Mouse (Mus musculus) heart, embryonic 15.5 days (tissue): ENCODE results near the gene Ggt6. TPM values are rescaled to one million over a fixed set of nuclear protein-coding genes. Genes with fewer than 3 reads are reported as not detected.

Source experiments
- ATAC-seq: fragments of 200-750 bp; cut with Nextera tagmentation; replicated peaks from 2 replicates; pipeline ENCODE4 v1.8.0; 2017; ENCODE audit warnings: low read depth, moderate TSS enrichment; ENCODE audit not compliant: insufficient number of reproducible peaks, insufficient read depth, low FRiP score
- H3K27ac ChIP-seq: fragments of 300-500 bp; sonication (generic); 2 replicates; pipeline ENCODE4 v1.5.1; 2015; ENCODE audit warnings: mild to moderate bottlenecking, inconsistent platforms
- H3K27me3 ChIP-seq: fragments of 300-500 bp; sonication (generic); 2 replicates; pipeline ENCODE4 v1.6.1; 2015; ENCODE audit warnings: inconsistent platforms
- H3K36me3 ChIP-seq: fragments of 300-500 bp; sonication (generic); 2 replicates; pipeline ENCODE4 v1.6.1; 2015; ENCODE audit warnings: mild to moderate bottlenecking, inconsistent platforms
- H3K4me1 ChIP-seq: fragments of 300-500 bp; sonication (generic); replicated peaks from 2 replicates; pipeline ENCODE4 v1.6.1; 2015; ENCODE audit warnings: inconsistent platforms
- H3K4me2 ChIP-seq: fragments of 300-500 bp; sonication (generic); 2 replicates; pipeline ENCODE4 v1.6.1; 2015; ENCODE audit warnings: inconsistent platforms, mild to moderate bottlenecking, moderate library complexity
- H3K4me3 ChIP-seq: fragments of 300-500 bp; sonication (generic); 2 replicates; pipeline ENCODE4 v1.5.1; 2015; ENCODE audit warnings: mild to moderate bottlenecking, inconsistent platforms
- H3K9ac ChIP-seq: fragments of 300-500 bp; sonication (generic); 2 replicates; pipeline ENCODE4 v1.6.1; 2015; ENCODE audit warnings: mild to moderate bottlenecking, inconsistent platforms
- H3K9me3 ChIP-seq: fragments of 300-500 bp; sonication (generic); replicated peaks from 2 replicates; pipeline ENCODE4 v1.6.1; 2016; ENCODE audit warnings: inconsistent platforms
- WGBS: fragments of 180-500 bp; shearing (Covaris S2); methylation state at CpG from one replicate; pipeline ENCODE4 v1.1.7; 2015; ENCODE audit warnings: mixed read lengths; 5-methylcytosine and 5-hydroxymethylcytosine counted together
- polyA plus RNA-seq: library from polyadenylated mRNA; unstranded; fragments of >200 nt; fragmentation: Nextera tagmentation; extraction: Ambion mirVana; gene quantifications from 2 replicates; pipeline ENCODE4 v1.2.1, GENCODE M21; 2015

Ggt6 gene
- polyA plus RNA-seq, 1 experiment from 2014 or later: not detected

- Histone ChIP-seq H3K4me2 (no peak overlapping the region), H3K36me3 (no peaks in the 10 kb centered on the region), H3K9ac (0 out of 2 replicates have a peak overlapping the region, but pooled peaks have one; percentile 24), H3K4me3 (no peak overlapping the region), H3K27me3 (no peaks in the 10 kb centered on the region), H3K9me3 (no peaks in the 10 kb centered on the region), H3K27ac (peak overlapping the region; percentile 53), H3K4me1 (peaks cover 21% of the 10 kb centered on the region)
- 41% methylated on average over 5 of the region's 5 CpGs for WGBS
- no peak for ATAC-seq
Observed at GRCm38 (mm10) chr11:72477182-72477581, 41.9 kb downstream of the Ggt6 start.

DNA sequence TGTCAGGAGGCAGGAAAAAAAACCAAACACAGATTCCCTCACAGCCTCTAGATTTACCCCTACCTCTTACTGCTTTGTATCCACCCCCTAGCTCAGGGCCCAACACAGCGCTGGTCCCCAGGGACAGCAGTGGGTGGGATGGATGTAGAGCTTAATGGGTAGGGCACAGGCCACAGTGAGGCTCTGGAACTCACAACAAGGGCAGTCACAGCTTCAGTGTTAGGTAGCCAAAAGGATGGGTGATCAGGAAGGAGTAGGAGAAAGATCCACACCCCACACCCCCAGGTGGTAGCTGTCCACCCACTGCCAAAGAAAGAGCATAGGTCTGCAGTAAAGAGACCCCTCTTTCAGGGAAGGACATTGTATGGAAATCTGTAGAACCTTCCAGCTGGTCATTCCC is 42.3 kb downstream of the Ggt6 start:
- no peaks in the 10 kb centered on the region for H3K27me3 ChIP-seq
- peaks cover 22% of the 10 kb centered on the region for H3K4me1 ChIP-seq
- H3K36me3 ChIP-seq: no peaks in the 10 kb centered on the region
- H3K27ac ChIP-seq: peak overlapping the region; percentile 53
- whole genome bisulfite sequencing: 87% methylated on average over 1 of the region's 1 CpGs
- no peaks in the 10 kb centered on the region for H3K9me3 ChIP-seq
- no peak overlapping the region for H3K4me3 ChIP-seq
- 0 out of 2 replicates have a peak overlapping the region, but pooled peaks have one; percentile 24 for H3K9ac ChIP-seq
- no peak for ATAC-seq
- no peak overlapping the region for H3K4me2 ChIP-seq

- no peak for ATAC-seq
- Histone ChIP-seq H3K9me3 (no peaks in the 10 kb centered on the region), H3K9ac (no peak overlapping the region), H3K36me3 (no peaks in the 10 kb centered on the region), H3K27ac (peak overlapping the region; percentile 53), H3K27me3 (no peaks in the 10 kb centered on the region), H3K4me2 (no peak overlapping the region), H3K4me3 (no peak overlapping the region), H3K4me1 (peaks cover 25% of the 10 kb centered on the region)
- 30% methylated on average over 6 of the region's 6 CpGs for WGBS
Observed at GRCm38 (mm10) chr11:72478228-72478627, 42.9 kb downstream of the Ggt6 start.

DNA sequence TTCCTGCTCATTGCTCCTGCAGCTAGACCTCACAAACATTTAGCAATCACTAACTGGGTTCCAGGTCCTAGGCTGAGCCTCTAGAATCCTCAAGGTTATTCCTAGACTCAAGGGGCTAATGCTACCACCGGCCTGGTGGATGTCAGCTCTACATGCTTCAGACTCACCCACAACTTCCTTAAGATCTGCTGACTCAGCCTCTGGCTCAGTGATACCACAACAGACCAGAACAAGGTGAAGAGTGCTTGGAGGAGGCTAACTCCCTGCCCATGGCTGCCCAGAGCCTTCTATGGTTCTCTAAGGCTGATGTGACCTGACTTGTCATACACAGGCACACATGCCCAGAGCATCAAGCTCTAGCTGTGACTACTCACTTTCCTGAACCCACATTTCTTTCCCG is 44.2 kb downstream of the Ggt6 start:
- 66% methylated on average over 2 of the region's 2 CpGs for WGBS
- Histone ChIP-seq H3K4me3 (no peak overlapping the region), H3K36me3 (no peaks in the 10 kb centered on the region), H3K9ac (no peak overlapping the region), H3K9me3 (no peaks in the 10 kb centered on the region), H3K4me2 (no peak overlapping the region), H3K27me3 (no peaks in the 10 kb centered on the region), H3K27ac (no peak overlapping the region), H3K4me1 (peaks cover 26% of the 10 kb centered on the region)
- no peak for ATAC-seq

DNA sequence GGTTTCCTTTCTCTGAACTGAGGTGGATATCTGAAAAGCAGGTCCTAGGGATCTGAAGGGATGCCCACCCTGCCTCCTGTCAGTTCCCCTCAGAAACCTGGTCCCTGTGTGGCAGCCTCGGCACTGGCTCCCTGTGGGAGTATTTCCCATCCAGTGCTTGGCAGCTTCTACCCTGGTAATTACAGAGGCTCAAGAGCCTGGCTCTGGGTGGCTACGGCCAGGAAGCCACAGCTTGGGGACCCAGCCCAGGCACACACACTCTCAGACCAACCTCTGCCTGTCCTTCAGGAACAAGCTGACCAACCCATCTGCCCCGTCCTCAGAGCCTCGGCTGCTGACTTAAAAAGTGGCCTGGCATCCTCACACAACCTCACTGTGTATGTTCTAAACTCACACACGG is 46.0 kb downstream of the Ggt6 start:
- no peak for ATAC-seq
- no peak overlapping the region for H3K4me2 ChIP-seq

DNA sequence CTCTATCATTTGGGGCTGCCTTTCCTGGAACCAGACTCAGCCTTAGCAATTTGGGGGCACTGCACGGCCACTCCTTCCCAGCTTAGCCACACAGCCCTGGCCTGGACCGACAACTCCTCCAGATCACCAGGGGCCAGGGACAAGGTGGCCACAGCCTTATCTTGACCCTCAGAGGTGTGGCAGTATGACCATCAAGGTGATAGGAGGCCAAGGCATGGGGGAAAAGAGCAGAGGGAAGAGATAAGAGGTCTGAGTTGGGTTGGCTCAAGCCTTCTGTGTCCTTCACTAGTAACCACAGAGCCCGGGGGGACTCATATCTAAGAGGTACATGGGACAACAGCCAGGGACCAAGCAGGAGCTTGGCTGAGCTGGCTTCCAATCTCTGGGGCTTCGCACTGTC is 46.6 kb downstream of the Ggt6 start:
- Histone ChIP-seq H3K4me3 (no peak overlapping the region), H3K27me3 (peaks cover 12% of the 10 kb centered on the region), H3K36me3 (no peaks in the 10 kb centered on the region), H3K27ac (no peak overlapping the region), H3K4me1 (peaks cover 38% of the 10 kb centered on the region), H3K9me3 (no peaks in the 10 kb centered on the region), H3K9ac (no peak overlapping the region), H3K4me2 (no peak overlapping the region)
- WGBS: 51% methylated on average over 4 of the region's 4 CpGs
- no peak for ATAC-seq

More for the DNA sequence above, 46.0 kb downstream of the Ggt6 start:
- H3K27ac ChIP-seq: no peak overlapping the region
- peaks cover 38% of the 10 kb centered on the region for H3K4me1 ChIP-seq
- H3K27me3 ChIP-seq: peaks cover 7% of the 10 kb centered on the region; the same call in 1 of the 2 replicates
- WGBS: 65% methylated on average over 5 of the region's 5 CpGs
- no peaks in the 10 kb centered on the region for H3K36me3 ChIP-seq
- no peak overlapping the region for H3K9ac ChIP-seq
- no peak overlapping the region for H3K4me3 ChIP-seq
- H3K9me3 ChIP-seq: no peaks in the 10 kb centered on the region

DNA sequence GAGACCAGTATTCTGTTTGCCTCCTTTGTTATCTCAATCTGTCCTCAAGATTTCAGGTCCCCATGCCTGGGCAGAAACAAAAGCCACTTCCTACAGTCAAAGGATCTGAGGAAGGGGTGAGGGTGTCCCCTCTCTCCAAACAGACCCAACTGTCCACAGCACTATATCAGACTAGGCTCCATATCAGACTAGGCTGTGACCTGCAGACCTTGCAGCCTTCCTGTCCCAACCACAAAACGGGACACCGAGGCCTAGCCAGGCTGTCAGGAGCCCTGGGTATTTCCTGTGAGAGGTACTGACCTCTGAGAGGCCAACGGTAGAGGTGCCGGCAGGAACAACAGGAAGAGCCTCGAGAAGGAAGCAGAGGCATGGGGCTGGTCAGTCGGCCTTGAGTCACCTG is 49.2 kb downstream of the Ggt6 start:
- WGBS: 39% methylated on average over 6 of the region's 6 CpGs
- Histone ChIP-seq H3K4me2 (no peak overlapping the region), H3K9ac (no peak overlapping the region), H3K27me3 (peaks cover 37% of the 10 kb centered on the region), H3K9me3 (no peaks in the 10 kb centered on the region), H3K36me3 (no peaks in the 10 kb centered on the region), H3K4me1 (peaks cover 42% of the 10 kb centered on the region), H3K4me3 (no peak overlapping the region), H3K27ac (no peak overlapping the region)
- ATAC-seq: no peak

DNA sequence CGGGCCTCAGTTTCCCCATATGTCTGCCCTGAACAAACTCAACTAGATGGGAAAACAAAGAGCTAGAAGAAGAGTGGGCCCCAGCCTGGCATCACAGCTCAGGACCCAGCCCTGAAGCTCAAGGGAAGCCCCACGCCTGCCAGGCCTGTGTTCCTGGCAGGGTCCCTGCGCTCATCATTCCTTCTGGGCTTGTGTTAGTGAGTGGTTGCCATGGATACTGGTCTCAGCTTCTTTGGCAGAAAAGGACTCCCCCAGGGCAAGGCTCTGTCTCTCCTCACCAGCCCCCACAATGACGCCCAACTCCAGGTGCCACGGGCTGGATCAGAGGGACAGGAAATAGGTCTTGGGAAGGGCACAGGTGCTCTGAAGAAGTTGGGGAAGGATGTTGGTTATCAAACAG is 49.8 kb downstream of the Ggt6 start:
- Histone ChIP-seq H3K36me3 (no peaks in the 10 kb centered on the region), H3K27me3 (peaks cover 41% of the 10 kb centered on the region), H3K4me2 (no peak overlapping the region), H3K9me3 (no peaks in the 10 kb centered on the region), H3K27ac (no peak overlapping the region), H3K4me3 (no peak overlapping the region), H3K9ac (no peak overlapping the region), H3K4me1 (peaks cover 44% of the 10 kb centered on the region)
- no peak for ATAC-seq
- 59% methylated on average over 5 of the region's 5 CpGs for WGBS

- H3K9ac ChIP-seq: no peak overlapping the region
- no peak overlapping the region for H3K27ac ChIP-seq
- H3K27me3 ChIP-seq: peaks cover 49% of the 10 kb centered on the region
- no peak for ATAC-seq
- H3K36me3 ChIP-seq: no peaks in the 10 kb centered on the region
- H3K9me3 ChIP-seq: no peaks in the 10 kb centered on the region
- WGBS: 72% methylated on average over 11 of the region's 11 CpGs
- no peak overlapping the region for H3K4me3 ChIP-seq
- H3K4me2 ChIP-seq: no peak overlapping the region
- peaks cover 44% of the 10 kb centered on the region for H3K4me1 ChIP-seq
Observed at GRCm38 (mm10) chr11:72485960-72486359, 50.6 kb downstream of the Ggt6 start.

DNA sequence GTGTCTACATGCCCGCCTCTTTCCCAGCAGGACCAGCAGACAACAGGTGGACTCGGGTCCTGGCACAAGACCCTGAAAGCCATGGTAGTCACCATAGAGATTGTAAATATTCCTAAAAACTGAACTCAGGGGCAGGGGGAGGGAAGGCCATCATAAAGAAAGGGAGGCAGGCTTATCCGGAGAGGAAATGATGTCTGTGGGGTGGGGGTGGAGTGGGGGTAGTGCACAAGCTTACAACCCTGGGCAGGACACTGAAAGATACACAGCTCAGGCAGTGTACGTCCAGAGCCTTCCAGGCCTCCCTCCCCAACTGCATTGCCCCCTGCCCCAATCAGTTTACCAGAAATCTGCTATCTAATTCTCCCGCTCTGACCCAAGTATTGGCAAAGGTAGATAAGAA is 51.8 kb downstream of the Ggt6 start:
- peaks cover 54% of the 10 kb centered on the region for H3K27me3 ChIP-seq
- no peak overlapping the region for H3K4me3 ChIP-seq
- H3K36me3 ChIP-seq: no peaks in the 10 kb centered on the region
- no peak overlapping the region for H3K9ac ChIP-seq
- no peaks in the 10 kb centered on the region for H3K9me3 ChIP-seq
- 58% methylated on average over 5 of the region's 5 CpGs for WGBS
- H3K27ac ChIP-seq: 0 out of 2 replicates have a peak overlapping the region, but pooled peaks have one; percentile 22
- H3K4me1 ChIP-seq: peaks cover 37% of the 10 kb centered on the region
- H3K4me2 ChIP-seq: peak overlapping the region; percentile 98
- no peak for ATAC-seq

DNA sequence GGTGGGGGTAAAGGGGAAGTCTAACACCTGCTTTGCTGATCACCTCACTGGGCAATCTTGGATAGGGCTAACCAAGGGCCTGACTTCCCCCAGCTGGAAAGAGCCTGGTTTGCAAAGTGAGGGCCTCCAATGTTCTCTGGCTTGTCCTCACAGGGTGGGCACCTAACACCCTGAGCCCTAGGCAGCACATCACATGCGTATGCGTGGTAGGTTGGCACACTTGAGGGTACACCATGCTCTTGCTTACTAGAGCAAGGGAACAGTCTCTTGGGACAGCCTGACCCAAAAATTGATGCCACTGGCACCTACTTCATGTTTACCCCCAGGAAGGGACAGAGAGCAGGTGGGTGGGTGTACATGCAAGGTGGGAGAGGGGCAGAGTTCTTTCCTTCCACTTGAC is 52.4 kb downstream of the Ggt6 start:
- Histone ChIP-seq H3K27ac (0 out of 2 replicates have a peak overlapping the region, but pooled peaks have one; percentile 22), H3K4me3 (peak overlapping the region; percentile 66), H3K27me3 (peaks cover 54% of the 10 kb centered on the region), H3K4me1 (peaks cover 36% of the 10 kb centered on the region), H3K9ac (no peak overlapping the region), H3K9me3 (no peaks in the 10 kb centered on the region), H3K4me2 (peak overlapping the region; percentile 98), H3K36me3 (no peaks in the 10 kb centered on the region)
- 88% methylated on average over 2 of the region's 2 CpGs for WGBS
- no peak for ATAC-seq
